Mouse (Mus musculus): ENCODE measurements around the gene Slc7a11.
"Not testable (repeated sequence)": the region's sequence is repeated elsewhere in the genome, so short reads cannot be mapped to it uniquely, and the experiment has no call there.

The Slc7a11 gene

DNA sequence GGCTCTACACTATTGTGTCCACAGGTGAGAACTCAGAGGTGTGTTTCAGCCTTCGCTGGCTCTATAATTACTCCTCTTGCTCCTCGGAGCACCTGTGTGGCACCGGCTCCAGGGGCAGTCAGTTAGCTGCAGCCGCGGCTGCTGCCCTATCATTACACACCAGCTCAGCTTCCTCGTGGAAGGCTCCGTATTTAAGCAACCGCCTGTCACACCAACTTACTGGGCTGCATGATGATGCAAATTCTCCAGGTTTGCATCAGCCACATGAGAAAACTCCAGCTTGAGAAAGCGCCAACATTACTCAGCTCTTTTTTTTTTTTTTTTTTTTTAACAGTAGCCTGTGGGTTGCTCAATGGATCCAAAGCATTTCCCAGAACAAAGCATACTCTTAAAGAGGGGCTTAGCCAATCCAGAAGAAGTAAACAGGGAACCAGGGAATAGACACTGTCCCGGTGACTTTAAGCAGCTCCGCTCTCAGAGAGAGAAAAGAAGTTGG, at the start of gene Slc7a11:
Slc7a11 (minus strand) TSS at position 194 of the 496 bp plus-strand sequence.
- peak; percentile 72 for DNase-seq

DNA sequence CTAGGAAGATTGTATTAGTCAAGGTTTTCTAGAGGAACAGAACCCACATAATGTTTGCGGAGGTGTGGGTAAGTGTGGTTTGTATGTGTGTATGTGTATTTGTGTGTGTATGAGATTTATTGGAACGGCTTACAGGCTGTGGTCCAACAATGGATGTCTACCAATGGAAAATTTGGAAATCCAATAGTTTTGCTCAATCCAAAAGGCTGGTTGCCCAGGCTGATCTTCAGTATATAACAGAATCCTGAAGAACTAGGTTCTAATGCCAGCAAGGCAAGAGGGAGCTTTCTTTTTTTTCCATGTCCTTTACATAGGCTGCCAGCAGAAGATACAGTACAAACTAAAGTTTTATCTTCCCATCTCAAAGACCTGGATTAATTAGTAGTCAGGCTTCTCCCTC, 48.3 kb upstream of the Slc7a11 start:
- DNase-seq: no peak

DNA sequence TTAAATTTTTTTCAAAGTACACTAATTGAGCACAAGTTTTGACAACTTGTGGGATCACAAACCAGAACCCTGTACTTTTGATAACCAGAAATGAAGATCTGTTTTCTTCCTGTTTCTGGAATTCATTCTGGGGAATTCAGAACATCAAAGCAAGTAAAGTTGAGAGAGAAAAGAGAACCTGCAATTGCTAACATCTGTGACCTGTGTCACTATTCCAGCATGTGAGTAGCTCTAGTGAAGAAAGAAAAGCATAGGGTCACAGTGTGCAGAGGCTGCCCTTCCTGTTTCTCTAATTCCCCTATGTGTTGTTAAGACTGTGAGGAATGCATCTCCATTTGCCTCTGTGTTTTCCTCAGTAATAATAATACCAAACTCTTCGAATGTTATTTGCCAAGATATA, 40.7 kb upstream of the Slc7a11 start:
- no peak for DNase-seq

DNA sequence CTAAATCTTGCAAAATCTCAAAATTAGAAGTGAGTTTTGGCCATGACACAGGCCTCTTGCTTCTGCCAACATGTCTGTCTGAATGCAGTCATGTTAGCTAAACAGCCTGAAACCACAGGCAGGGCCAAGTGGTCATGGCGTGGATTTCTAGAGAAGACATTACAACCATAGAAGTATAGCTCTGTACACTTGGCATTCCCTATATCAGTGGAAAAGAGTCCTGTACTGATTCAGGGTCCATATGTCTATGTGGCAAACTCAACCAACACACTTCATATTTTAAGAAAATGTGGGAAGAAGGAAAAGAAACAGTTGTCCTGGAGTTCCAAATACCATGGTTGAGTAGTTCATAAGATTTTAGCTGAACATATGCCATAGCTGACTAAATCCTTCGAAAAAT, 18.8 kb upstream of the Slc7a11 start:
- no peak for DNase-seq

DNA sequence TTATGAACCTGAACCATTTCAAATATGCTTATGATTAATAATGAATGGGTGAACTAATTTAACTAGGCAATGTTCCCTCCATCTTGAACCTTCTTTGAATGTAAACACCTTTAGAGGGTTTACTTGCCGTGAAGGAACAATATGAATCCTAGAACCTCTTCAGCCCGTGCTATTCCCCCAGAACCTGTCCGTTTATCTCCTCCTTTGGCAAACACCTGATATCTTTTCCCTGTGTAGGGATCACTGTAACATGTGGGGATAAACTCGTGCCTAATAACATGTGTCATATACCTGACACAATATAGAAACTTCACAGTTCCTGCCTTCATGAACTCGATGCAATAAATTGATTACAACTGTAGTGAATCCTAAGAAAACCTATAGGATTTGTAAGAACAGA, 13.7 kb upstream of the Slc7a11 start:
- DNase-seq: no peak

DNA sequence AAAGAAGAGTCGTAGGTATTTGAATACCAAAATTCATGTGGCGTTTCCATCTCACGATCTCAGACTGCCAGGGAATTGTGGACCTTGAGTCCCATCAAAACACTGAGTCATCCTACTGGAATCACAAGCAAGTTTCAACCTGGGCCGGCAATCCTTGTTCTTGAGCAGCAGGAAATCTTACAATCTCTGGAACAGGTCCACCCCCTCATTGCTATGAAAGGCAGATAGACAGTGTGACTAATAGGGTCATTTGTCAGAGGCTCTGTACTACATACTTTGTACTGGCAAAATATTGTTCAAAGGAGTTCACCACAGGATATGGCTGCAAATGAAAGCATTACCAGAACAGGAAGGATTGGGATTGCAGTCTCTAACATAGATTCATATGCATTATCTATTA, 13.2 kb upstream of the Slc7a11 start:
- no peak for DNase-seq

DNA sequence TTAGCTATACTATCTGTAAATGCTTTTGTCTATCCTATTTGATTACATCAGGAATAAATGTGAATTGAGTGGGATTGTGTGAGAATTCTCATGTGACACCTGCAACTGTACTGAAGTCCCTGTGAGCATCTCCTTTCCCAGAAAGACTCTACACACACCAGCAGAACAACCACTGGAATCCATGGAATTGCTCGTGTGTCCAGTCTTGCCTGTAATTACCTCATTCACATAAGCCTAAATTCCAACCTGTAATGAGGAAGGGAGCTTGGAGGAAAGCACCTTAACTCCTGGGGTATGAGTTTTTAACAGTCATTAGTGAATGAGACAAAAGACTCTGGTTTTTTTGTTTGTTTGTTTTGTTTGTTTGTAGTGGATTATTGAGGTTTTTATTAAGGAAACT, 12.6 kb upstream of the Slc7a11 start:
- DNase-seq: no peak

DNA sequence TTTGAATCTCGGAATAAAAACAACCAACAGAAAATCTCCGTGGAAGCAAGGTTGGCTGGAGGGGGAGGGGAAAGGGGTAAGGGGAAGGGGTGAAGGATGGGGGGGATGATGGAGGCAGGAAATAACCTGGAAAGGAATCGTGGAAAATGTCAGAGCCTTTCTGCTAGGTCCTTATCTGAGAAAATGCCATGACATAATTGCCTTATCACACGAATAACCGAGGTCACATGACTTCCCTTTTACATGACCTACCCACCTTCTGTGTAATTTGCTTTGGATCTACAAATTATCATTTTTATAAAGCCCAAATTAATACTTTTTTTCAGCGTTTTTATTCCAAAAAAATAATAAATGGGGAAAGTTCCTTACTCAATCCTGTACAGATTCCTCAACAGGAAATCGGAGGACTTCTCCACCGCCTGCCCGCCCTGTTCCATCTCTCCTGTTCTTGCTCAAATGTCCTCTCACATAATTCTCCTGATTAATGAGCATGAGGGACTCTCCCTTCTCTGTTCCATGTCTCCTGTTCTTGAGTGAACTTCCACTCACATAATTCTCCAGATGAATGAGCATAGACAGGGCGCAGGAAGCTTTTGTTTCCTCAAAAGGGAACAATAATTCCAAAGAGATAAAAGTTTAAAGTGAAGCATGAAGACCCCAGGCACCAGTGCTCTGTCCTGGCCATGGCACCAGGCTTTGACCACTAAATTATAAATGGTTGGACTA, 1.8 kb upstream of the Slc7a11 start:
- DNase-seq: no peak

DNA sequence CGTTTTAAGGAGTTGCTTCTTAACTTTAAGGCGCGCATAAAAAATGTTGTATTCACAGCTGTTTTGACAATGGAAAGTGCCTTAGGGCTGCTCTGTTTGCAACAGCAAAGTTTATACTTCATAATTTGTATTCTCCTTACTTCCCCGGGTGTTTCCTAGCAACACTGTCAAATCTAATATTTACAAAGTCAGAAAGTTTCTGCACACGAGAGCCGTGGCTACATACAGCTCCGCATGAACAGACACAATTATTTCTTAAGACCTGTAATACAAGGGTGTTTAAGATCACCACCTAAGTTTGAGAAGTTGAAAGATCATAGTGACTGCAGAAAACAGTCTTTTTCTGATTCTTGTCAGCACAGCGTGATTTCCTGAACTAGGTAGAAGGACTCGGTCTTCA, 528 bp upstream of the Slc7a11 start:
- peak; percentile 11 for DNase-seq

DNA sequence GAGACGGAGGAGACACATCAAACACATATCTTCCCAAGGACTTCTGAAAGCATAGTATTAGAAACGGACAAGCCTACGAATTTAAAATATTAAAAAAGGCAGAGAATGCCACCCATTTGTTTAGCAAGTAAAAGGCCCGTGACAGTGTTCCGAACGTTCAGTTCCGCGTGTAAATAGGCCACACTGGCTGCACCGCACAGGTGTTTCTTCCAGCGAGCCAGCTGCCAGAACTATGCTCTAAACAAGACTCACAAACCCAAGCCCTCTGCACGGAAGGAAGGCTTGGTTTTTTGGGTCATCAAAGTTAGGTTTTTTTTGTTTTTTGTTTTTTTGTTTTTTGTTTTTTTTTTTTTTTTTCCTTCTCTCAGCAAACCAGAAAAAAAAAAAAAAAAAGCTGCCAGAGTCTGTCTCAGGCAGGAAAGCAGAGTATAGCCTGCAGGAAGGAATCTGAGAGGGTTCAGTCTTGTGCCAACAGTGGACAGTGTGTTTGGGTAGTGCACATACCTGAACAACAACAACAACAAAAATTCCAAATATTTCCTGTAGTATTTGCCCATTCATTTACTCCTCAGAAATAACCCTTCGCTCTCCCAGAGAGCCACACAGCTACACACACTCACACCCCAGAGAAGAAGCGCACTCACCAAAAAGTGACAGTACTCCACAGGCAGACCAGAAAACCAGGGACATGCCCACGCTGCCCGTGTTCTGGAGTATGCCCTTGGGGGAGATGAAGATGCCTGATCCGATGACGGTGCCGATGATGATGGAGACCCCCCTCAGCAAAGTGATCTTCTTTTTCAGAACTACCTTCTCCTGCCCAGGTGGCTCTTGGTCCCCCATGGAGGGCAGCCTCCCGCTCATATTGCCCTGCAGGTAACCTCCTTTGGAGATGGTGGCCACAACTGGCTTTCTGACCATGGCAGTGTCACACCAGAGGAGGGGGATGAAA, 797 bp downstream of the Slc7a11 start:
- no peak for DNase-seq

DNA sequence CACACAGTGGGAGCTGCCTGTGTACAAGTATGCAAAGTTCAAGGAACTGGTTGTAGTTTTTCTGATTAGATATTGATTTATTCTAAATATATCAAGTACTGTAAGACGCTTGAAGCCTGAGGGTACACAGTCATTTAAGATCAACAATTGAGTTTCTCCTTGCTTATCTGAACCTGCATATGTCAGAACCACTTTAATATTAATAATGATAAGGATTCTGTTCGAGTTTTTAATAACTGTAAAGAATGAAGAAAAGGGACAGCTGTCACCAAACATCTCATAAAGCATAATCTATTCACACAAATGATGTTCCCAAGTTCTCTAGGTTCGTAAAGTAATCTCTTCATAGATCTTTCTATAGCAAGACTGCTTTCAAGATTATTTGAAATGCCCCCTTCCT, 2.1 kb downstream of the Slc7a11 start:
- no peak for DNase-seq

DNA sequence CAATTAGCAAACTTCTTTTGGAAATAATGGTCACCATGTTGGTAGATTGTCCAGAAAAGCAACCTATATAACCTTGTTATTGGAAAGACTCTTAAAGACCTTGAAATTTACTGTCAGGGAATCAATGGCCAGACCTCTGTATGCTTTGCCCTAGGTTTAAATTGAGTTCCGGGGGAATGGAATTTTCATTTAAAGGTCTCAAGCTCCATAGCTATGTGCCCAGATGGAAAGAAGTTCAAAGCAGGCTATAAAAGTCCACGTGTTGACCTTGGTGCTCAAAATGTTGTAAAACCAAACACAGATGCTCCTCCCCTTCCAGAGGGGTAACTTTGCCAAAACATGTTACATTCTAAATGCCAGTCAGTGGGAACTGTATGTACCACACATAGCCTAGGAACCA, 3.0 kb downstream of the Slc7a11 start:
- no peak for DNase-seq

DNA sequence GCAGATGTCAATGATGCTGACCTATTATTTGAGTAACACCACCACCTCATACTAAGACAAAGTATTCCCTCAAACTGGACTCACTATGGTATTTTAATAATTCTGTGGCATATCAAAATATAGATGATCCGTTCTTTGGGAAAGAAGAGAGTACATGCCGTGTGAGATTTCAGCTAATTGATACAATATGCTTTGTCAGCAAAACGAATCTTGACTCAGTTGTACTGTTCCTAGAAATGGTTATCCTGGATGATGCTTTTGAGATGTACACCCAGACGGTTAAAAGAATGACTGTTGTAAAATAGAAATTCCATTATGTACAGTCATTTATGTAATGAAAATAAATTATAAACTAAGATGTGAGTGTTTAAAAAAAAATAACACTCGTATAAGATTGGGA, 4.0 kb downstream of the Slc7a11 start:
- no peak for DNase-seq

DNA sequence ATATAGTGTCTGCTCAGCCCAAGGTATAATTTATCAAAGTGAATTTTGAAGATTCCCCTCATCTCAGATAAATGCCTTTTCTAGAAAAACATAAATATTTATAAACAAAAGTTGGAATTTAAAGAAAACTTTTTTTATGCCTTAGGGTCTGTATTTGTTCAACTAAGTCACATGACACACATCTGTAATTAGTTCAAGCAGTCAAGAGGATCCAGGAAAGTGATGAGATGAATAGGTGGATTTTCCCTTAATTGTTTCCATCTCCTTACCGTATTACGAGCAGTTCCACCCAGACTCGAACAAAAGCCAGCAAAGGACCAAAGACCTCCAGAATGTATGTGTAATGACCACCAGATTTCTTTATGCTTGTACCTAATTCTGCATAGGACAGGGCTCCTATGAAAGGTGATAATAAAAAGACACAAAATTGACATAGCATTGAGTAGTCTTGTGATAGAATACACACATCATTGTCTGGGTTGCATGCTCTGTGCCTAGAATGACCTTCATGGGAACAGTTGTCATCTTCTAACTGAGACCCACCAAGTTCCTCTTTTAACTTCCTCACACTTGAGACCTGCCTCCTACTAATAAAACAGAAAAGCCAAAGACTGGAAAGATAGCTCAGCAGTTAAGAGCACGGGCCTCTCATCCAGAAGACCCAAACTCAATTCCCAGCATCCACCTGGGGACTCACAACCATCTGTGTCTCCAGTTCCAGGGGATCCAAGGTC, 4.7 kb downstream of the Slc7a11 start:
- DNase-seq: peak; percentile 12

DNA sequence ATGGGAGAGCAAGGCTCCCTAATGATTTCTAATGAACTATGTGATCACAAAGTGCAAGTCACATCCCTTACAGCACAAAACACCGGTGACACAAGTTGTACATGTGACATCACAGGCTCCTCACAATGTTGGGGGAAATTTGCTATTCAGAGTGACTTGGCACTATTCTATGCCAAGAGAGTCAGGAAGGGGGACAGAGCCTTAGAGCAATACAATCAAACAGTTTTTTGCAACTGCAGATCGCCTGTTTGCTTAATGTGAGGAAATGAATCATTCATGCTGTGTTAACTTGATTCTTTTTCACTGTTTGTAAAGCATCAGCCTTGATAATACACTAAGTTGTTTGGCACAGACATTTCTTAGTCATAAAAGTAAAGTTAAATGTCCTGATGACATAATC, 5.3 kb downstream of the Slc7a11 start:
- not testable (repeated sequence) for DNase-seq

DNA sequence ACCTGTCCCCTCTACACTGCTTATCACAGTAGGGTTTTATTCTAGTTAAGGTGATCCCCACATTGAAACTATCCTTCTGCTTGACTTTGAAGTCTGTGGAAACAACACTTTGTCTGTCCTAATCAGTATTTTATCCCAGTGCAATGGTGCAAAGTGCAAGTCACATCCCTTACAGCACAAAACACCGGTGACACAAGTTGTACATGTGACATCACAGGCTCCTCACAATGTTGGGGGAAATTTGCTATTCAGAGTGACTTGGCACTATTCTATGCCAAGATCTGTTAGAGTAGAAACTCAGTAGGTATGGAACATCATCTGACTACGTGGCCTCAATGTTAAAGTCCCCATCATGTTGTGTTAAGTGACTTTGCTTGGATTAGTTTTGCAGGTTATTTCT, 7.0 kb downstream of the Slc7a11 start:
- DNase-seq: not testable (repeated sequence)

DNA sequence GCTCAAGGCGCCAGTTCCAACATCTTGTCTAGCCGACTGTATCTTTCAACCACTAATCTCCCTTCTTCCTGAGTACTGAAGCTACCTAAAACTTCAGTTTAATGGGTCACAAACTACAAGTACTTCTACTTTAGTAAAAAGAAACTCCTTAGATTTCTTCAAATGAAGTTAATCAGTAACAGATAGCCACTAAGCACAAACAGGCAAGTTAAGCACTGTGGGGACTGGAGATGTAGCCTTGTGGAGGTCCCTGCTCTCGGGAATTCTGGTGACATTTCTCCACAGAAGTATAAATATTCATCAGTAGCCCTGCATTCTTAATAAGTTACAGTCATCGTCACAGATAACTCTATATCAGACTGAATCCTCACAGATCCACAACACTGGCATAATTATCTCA, 9.6 kb downstream of the Slc7a11 start:
- DNase-seq: no peak

DNA sequence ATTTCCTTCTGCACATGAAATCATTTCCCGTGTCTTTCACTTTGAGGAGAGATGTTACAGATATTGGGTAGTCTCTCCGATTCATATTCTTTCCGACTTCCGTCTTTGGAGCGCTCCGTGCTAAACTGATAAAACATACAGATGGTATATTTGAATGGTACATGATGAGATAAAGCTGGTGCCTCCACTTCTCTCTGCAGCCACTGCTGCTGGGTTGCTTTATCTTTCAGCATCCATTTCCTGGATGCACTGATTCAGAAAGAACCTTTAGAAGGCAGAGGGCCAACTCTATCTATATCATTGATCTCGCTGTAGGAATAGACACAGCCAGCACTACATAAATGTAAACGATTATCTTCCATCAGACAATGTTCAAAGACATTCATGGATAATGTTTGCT, 12.6 kb downstream of the Slc7a11 start:
- DNase-seq: no peak

DNA sequence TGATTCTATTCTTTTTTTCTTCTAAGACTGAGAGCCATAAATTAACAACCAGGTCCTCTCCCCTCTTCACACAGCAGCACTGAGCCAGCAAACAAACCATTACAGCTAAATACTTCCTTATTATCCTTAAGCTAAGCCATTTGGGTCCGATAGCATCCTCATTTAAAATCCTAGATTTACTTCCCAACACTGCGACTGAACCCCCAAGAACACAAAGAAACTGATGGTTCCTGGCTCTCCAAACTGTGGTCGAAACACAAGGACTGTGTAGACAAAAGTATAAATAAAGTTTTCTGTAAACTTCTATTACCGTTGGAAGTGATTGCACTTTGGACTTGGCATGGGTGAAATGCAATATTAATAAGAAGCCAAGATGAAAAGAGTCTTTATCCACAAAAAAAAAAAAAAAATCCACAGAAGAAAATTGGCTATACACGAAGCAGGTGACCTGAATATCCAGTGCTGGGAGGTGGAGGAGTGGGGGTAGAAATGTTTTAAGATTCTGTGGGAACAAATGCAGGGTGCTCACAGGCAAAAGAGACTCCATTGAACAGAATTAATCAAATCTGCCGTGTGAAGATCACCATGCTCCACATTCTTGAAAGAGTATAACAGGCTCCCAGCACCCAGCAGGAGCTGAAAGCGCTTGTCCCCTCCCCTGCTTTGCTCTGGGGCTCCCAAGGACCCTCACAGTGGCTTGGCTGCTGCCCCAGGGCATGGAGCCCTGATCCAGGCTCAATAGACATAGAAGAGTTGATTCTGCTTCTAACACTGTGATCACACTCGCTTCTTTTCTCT, 21.7 kb downstream of the Slc7a11 start:
- DNase-seq: no peak

DNA sequence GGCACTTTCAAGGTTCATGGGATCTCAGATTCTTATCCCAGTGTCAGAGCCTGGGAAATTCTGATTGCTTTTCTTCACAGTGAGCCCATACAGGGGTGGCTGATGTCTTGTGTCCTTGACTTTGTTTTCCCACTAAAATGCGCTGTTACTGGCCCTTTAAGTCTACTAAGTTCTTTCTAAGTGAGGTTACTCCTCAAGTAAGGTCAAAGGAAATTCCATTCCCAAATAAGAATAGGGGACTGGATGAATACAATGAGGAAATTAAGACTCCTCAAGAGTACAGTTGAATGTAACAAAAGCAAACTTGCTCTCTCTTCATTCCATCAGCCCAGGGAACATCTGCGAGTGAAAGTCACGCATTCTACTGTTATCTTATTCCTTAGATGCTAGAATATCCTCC, 24.3 kb downstream of the Slc7a11 start:
- DNase-seq: no peak

DNA sequence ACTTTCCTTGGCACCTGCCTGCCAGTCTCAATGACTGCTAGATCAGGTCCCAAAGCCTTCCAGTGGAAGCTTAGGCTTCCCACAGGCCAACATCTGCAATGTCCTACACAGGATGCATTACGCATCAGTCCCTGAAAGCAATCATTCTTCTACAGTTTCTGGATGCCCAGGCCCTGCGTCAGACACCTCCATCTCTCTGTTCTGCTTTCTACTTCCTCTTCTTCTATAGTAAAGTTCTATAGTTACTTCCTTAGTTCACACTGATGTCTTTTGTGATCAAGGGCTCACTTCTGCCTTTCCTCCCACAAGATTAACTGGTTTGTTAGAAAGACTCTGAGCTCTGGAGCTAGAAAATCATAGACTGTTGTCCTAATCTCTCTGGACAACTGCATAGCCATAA, 36.6 kb downstream of the Slc7a11 start:
- peak; percentile 34 for DNase-seq

DNA sequence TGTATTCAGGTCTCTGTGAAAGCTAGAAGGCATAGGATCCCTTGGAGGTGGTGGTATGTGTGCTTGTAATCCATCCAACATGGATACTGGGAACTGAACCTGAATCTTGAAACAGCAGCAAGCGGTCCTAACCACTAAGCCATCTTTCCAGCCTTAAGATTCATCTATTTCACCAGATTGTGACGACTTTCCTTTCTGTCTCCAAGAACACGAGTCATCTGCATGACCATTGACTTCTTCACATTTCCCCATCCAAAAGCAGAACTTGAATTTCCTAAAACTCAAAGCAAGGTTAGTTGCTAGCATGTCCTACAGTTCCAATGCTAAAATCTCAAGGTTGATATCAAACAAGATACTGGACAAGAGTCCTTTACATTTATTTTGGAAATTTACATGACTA, 37.5 kb downstream of the Slc7a11 start:
- DNase-seq: peak; percentile 15
